Mouse (Mus musculus) cortical plate, adult 2 months (tissue): Measurements from ENCODE around the gene Tnfsf15.

Experiments used
- CTCF ChIP-seq: fragments of 200-500 bp; IDR thresholded peaks from 2 replicates; pipeline ENCODE4 v1.5.1; 2011; ENCODE audit warnings: mild to moderate bottlenecking, control low read depth, low read length; ENCODE audit not compliant: insufficient read depth; ENCODE audit errors: extremely low read depth
- POLR2A ChIP-seq: fragments of 200-500 bp; IDR thresholded peaks from 2 replicates; pipeline ENCODE4 v1.6.1; 2011; ENCODE audit warnings: mild to moderate bottlenecking, low read length, control low read depth; ENCODE audit not compliant: insufficient read depth; ENCODE audit errors: extremely low read depth

GRCm38 (mm10) chr4:63699749-63700148 is 45.2 kb downstream of the Tnfsf15 start:
- TF ChIP-seq POLR2A (no peak), CTCF (no peak)
